Mouse (Mus musculus) forebrain, embryonic 16.5 days (tissue): ENCODE results near the gene Lgr4. TPM values are rescaled to one million over a fixed set of nuclear protein-coding genes. Genes with fewer than 3 reads are reported as not detected.

ENCODE experiments used
- ATAC-seq: fragments of 200-750 bp; cut with Nextera tagmentation; 2 replicates; pipeline ENCODE4 v1.8.0; 2017; ENCODE audit warnings: mild to moderate bottlenecking, moderate library complexity
- H3K27ac ChIP-seq: fragments of 300-500 bp; sonication (generic); 2 replicates; pipeline ENCODE4 v1.5.1; 2014; ENCODE audit warnings: low read length, control low read depth
- H3K27me3 ChIP-seq: fragments of 300-500 bp; sonication (generic); replicated peaks from 2 replicates; pipeline ENCODE4 v1.6.1; 2014; ENCODE audit warnings: low read length; ENCODE audit not compliant: control insufficient read depth, insufficient read depth
- H3K36me3 ChIP-seq: fragments of 300-500 bp; sonication (generic); 2 replicates; pipeline ENCODE4 v1.6.1; 2014; ENCODE audit not compliant: control insufficient read depth, insufficient read depth
- H3K4me1 ChIP-seq: fragments of 300-500 bp; sonication (generic); replicated peaks from 2 replicates; pipeline ENCODE4 v1.6.1; 2014; ENCODE audit warnings: low read length; ENCODE audit not compliant: control insufficient read depth, insufficient read depth
- H3K4me2 ChIP-seq: fragments of 300-500 bp; sonication (generic); 2 replicates; pipeline ENCODE4 v1.6.1; 2014; ENCODE audit warnings: mild to moderate bottlenecking, low read length, control low read depth
- H3K4me3 ChIP-seq: fragments of 300-500 bp; sonication (generic); replicated peaks from 2 replicates; pipeline ENCODE4 v1.5.1; 2014; ENCODE audit warnings: mild to moderate bottlenecking, low read length, control low read depth
- H3K9ac ChIP-seq: fragments of 300-500 bp; sonication (generic); replicated peaks from 2 replicates; pipeline ENCODE4 v1.6.1; 2014; ENCODE audit warnings: low read depth, low read length, control low read depth
- H3K9me3 ChIP-seq: fragments of 300-500 bp; sonication (generic); 2 replicates; pipeline ENCODE4 v1.6.1; 2016; ENCODE audit warnings: low read length; ENCODE audit not compliant: control insufficient read depth
- WGBS: fragments of 180-500 bp; shearing (Covaris S2); extraction: QIAGEN DNeasy Blood & Tissue Kit; methylation state at CpG from one replicate; pipeline ENCODE4 v1.1.7; 2014; 5-methylcytosine and 5-hydroxymethylcytosine counted together
- polyA plus RNA-seq: library from polyadenylated mRNA; unstranded; fragments of >200 nt; fragmentation: Nextera tagmentation; extraction: Ambion mirVana; gene quantifications from 2 replicates; pipeline ENCODE4 v1.2.1, GENCODE M21; 2015

Lgr4 gene
- polyA plus RNA-seq, 1 experiment from 2014 or later: 3.6 TPM

DNA sequence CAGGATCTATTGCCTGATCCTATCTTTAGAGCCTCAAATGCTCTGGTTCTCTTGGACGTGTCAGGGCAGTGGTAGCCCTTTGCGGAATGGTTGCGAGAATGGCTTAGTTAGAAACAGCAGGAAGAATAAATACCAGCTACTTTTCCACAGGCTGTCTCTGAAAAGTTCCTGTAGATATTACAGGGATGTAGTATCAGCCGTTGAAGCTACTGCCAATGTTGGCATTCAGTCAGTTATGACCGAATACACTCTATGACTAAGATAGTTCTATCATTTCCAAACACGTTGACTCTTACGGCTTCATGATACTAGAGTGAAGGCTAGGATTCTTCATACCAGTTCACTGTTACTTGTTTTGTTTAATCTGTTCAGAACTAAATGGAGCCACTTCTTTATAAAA is 57.4 kb downstream of the Lgr4 start:
- Histone ChIP-seq H3K9me3 (no peaks in the 10 kb centered on the region), H3K4me3 (no peak overlapping the region), H3K4me2 (no peak overlapping the region), H3K36me3 (no peaks in the 10 kb centered on the region), H3K27ac (no peak overlapping the region), H3K4me1 (no peaks in the 10 kb centered on the region), H3K9ac (no peak overlapping the region), H3K27me3 (peaks cover 3% of the 10 kb centered on the region; the same call in 1 of the 2 replicates)
- no peak for ATAC-seq
- 96% methylated on average over 7 of the region's 7 CpGs for WGBS

DNA sequence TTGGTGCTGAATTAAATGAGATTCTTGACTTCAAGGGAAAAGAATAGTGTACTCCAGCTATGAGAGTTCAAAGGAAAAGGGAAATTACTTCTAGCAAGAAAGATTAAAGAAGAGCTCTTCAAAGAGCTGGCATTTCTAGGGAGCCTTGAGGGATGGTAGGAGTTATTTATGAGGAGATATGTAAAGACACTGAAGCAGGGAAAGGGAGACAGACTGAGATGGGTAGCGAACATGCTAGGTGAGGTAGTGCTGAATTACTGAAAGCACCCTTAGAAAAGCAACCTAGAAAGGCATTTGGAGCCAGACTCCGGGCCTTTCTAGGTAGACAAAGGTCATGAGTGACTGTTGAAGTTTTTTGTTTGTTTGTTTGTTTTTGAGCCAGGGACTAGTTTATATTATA is 58.7 kb downstream of the Lgr4 start:
- Histone ChIP-seq H3K4me1 (no peaks in the 10 kb centered on the region), H3K9me3 (no peaks in the 10 kb centered on the region), H3K27me3 (no peaks in the 10 kb centered on the region), H3K36me3 (no peaks in the 10 kb centered on the region), H3K4me3 (no peak overlapping the region), H3K27ac (no peak overlapping the region), H3K4me2 (no peak overlapping the region), H3K9ac (no peak overlapping the region)
- ATAC-seq: no peak
- 88% methylated on average over 2 of the region's 2 CpGs for WGBS

DNA sequence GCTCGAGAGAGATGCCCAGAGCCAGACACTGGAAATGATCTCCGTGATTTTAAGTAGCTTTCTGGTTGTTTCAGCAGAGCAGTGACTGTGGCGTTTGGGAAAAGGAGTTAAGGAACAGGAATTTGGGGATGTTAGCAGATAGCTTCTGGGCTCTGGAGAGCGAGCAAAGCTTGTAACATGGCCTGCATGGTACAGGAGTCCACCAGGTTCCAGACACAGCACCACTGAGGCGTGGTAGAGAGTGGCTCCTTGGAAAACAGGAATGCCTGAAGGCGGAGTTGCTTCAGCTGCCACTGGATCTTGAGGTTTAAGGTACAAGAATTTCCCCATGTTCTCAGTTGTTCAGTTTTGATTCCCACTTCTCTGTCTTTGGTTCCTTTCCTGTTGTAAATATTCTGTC is 59.9 kb downstream of the Lgr4 start:
- no peak overlapping the region for H3K27ac ChIP-seq
- H3K4me2 ChIP-seq: no peak overlapping the region
- no peak for ATAC-seq
- WGBS: 90% methylated on average over 6 of the region's 6 CpGs
- no peak overlapping the region for H3K4me3 ChIP-seq
- no peaks in the 10 kb centered on the region for H3K9me3 ChIP-seq
- no peaks in the 10 kb centered on the region; the same call in 1 of the 2 replicates for H3K27me3 ChIP-seq
- H3K9ac ChIP-seq: no peak overlapping the region
- no peaks in the 10 kb centered on the region for H3K36me3 ChIP-seq
- H3K4me1 ChIP-seq: no peaks in the 10 kb centered on the region

DNA sequence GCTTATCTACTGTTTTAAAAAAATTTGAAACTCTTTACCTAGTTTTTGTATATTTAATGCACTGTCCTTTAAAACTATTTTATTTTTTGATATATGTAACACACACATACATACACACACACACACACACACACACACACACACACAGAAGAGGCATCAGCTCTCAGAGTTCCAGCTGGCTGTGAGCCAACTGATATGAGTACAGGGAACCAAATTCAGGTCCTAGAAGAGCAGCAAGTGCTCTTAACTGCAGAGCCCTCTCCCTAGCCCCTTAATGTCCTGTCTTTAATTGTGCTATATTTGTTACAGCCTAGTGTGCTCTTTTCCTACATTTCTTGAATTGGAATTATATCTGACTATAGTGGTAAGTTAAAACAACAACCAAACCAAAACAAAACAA is 61.8 kb downstream of the Lgr4 start:
- Histone ChIP-seq H3K9me3 (no peaks in the 10 kb centered on the region), H3K4me2 (no peak overlapping the region), H3K27me3 (no peaks in the 10 kb centered on the region; the same call in 1 of the 2 replicates), H3K9ac (no peak overlapping the region), H3K36me3 (no peaks in the 10 kb centered on the region), H3K27ac (no peak overlapping the region), H3K4me3 (no peak overlapping the region), H3K4me1 (no peaks in the 10 kb centered on the region)
- ATAC-seq: no peak

DNA sequence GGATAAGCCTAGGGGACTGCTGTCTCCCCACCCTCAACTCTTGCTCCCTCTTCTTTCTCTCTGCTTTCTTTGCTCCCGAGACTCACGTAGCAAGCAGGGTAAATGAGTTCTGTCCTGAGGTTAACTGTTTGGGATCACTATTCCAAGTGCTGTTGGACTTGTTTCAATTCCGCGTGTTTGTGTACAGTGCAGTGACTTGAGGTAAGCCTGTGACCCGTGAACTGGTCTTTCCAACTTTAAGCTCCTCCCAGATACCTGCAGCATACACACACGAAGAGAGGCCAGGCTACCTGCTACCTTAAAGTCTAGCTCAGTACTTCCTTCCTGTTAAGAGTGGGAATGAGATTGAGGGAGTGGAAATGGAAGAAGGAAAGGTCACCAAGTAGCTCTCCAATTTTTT is 66.0 kb downstream of the Lgr4 start:
- Histone ChIP-seq H3K27me3 (peaks cover 9% of the 10 kb centered on the region; the same call in 1 of the 2 replicates), H3K27ac (no peak overlapping the region), H3K4me2 (no peak overlapping the region), H3K36me3 (no peaks in the 10 kb centered on the region), H3K9me3 (no peaks in the 10 kb centered on the region), H3K9ac (no peak overlapping the region), H3K4me3 (no peak overlapping the region), H3K4me1 (no peaks in the 10 kb centered on the region)
- 94% methylated on average over 6 of the region's 6 CpGs for WGBS
- ATAC-seq: no peak

DNA sequence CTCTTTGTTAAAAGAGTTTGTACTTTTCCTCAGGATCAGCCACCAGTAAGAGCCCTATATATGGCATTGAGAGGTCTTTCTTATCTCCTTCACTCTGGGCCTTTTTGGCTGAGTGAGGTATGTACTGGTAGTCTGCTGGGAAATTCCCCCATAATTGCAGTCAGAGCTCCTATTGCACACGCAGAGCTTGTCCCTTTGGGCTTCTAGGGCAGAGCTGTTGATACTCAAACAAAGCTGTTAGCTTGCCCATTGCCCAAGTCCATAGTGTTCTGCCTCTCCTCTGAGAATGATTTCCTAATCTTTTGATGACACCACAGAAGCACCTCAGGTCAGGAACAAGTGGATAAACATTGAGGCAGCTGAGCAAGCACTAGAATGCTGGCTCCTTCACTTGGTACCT is 67.5 kb downstream of the Lgr4 start:
- ATAC-seq: no peak
- Histone ChIP-seq H3K4me3 (no peak overlapping the region), H3K4me1 (0 out of 2 replicates have a peak, but pooled peaks cover 2% of the 10 kb centered on the region), H3K27me3 (peaks cover 9% of the 10 kb centered on the region; the same call in 1 of the 2 replicates), H3K9ac (no peak overlapping the region), H3K36me3 (no peaks in the 10 kb centered on the region), H3K27ac (no peak overlapping the region), H3K4me2 (no peak overlapping the region), H3K9me3 (no peaks in the 10 kb centered on the region)
- WGBS: 73% methylated on average over 1 of the region's 1 CpGs

DNA sequence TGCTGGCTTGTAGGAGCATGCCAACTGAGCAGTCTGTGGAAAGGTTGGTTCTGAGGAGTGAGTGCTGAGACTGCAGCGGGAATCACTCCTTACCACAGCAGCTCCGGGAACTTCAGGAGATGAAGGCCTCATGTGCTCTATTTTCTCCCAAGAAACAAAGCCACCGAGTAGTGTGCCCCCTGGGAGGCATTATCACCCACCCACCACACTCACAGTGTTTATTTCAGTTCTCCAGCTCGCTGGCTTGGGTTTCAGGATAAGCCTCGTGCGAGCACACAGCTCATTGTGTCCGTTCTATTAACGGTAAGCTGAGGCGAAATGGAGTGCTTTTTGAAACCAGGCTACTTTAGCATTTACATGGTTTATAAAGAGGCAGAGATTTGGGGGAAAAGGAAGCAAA is 68.1 kb downstream of the Lgr4 start:
- H3K27me3 ChIP-seq: peaks cover 11% of the 10 kb centered on the region; the same call in 1 of the 2 replicates
- 17% methylated on average over 9 of the region's 9 CpGs for WGBS
- no peak overlapping the region for H3K9ac ChIP-seq
- H3K4me3 ChIP-seq: no peak overlapping the region
- no peak for ATAC-seq
- H3K4me2 ChIP-seq: no peak overlapping the region
- 0 out of 2 replicates have a peak, but pooled peaks cover 2% of the 10 kb centered on the region for H3K4me1 ChIP-seq
- no peaks in the 10 kb centered on the region for H3K9me3 ChIP-seq
- H3K27ac ChIP-seq: no peak overlapping the region
- H3K36me3 ChIP-seq: no peaks in the 10 kb centered on the region

DNA sequence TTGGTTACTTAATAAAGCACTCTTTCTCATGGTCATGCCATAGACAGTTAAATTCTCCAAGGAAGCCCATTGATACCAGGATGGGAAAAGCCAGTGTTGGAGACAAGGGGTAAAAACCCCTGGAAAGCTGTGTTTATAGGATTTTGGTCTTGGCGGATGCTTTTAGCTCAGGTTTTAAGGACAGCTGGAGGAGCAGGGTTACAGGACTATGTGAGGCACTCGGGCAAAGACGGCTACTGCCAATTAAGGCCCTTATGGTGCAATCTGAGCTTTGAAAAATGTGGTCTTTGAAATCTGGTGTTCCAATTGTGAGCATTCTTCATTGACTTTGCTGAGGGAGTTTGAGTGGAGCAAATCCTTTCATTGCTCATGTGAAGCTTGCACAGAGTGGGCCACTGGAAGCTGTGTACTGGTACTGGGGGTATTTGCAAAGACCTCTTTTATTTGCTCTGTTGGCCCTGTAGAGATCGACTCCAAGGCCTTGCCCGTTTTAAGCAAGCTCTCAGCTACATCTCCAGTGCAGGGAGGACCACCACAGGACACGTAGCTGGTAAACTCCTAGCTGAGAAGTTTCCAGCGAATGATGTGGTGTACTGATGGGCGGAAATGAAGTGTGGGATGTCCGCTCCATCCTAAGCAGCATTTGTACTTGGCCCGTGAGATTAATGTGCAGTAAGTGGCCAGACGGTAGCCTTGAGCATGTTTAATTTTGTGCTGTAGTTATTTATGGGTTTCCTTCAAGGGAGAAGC is 68.8 kb downstream of the Lgr4 start:
- 0 out of 2 replicates have a peak, but pooled peaks cover 2% of the 10 kb centered on the region for H3K4me1 ChIP-seq
- WGBS: 58% methylated on average over 11 of the region's 11 CpGs
- H3K4me2 ChIP-seq: no peak overlapping the region
- no peaks in the 10 kb centered on the region for H3K9me3 ChIP-seq
- no peak overlapping the region for H3K4me3 ChIP-seq
- no peak overlapping the region for H3K9ac ChIP-seq
- no peak for ATAC-seq
- no peaks in the 10 kb centered on the region for H3K36me3 ChIP-seq
- no peak overlapping the region for H3K27ac ChIP-seq
- H3K27me3 ChIP-seq: peaks cover 18% of the 10 kb centered on the region

DNA sequence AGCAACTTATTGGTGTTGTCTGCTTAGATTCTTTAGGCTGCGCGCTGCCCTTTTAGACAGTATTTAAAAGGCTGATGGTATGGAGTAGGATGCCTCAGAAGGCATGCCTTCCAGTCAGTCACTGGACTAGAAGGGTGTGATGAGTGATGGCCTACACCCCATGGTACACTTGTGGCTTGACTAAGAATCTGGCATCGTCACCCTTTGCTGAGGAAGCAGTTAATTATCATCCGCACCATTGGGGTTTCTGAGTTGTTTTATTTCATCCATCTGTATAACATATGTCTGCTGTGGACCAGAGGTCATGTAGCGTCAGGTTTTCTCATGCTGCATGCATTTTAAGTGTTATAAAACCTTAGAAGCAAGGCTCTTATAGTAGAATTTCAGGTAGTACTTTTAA is 70.5 kb downstream of the Lgr4 start:
- H3K27me3 ChIP-seq: peaks cover 24% of the 10 kb centered on the region
- H3K27ac ChIP-seq: no peak overlapping the region
- H3K9me3 ChIP-seq: no peaks in the 10 kb centered on the region
- ATAC-seq: no peak
- H3K36me3 ChIP-seq: no peaks in the 10 kb centered on the region
- no peak overlapping the region for H3K9ac ChIP-seq
- no peak overlapping the region for H3K4me3 ChIP-seq
- 83% methylated on average over 5 of the region's 5 CpGs for WGBS
- H3K4me1 ChIP-seq: 0 out of 2 replicates have a peak, but pooled peaks cover 2% of the 10 kb centered on the region
- H3K4me2 ChIP-seq: no peak overlapping the region
